Mouse (Mus musculus): ENCODE measurements around the gene Exosc6. TPM values are rescaled to one million over a fixed set of nuclear protein-coding genes. Genes with fewer than 3 reads are reported as not detected.
A peak's percentile ranks its signal among the peaks of the same experiment; 100 is the strongest.
"Not testable (repeated sequence)": the region's sequence is repeated elsewhere in the genome, so short reads cannot be mapped to it uniquely, and the experiment has no call there.

The Exosc6 gene
- polyA plus RNA-seq, 1 experiment: 11.4 TPM

- Histone ChIP-seq H3K79me3 (ENCODE audit: low read depth) (no peaks in the 10 kb centered on the region), H3K79me2 (ENCODE audit: control insufficient read depth, insufficient read depth) (no peaks in the 10 kb centered on the region), H3ac (ENCODE audit: control insufficient read depth, insufficient read length, low read depth) (no peak overlapping the region), H3K4me3 (ENCODE audit: insufficient read depth, poor library complexity, severe bottlenecking) (no peak overlapping the region), H3K36me3 (ENCODE audit: control insufficient read depth, insufficient read depth) (no peaks in the 10 kb centered on the region), H3K27me3 (ENCODE audit: control insufficient read depth, insufficient read depth, insufficient read length) (peaks cover 2% of the 10 kb centered on the region)
- TF ChIP-seq USF1 (IDR thresholded peaks at IDR 0.05; ENCODE audit: low read depth): no peak
Observed at GRCm38 (mm10) chr8:111066308-111066707, 10.2 kb downstream of the Exosc6 start.

GRCm38 (mm10) chr8:111067439-111067838 lies 11.3 kb downstream of the Exosc6 start:
- TF ChIP-seq FOSL1 (IDR thresholded peaks at IDR 0.05; ENCODE audit: insufficient read depth, low read length, poor library complexity, severe bottlenecking) (no peak), USF1 (IDR thresholded peaks at IDR 0.05; ENCODE audit: low read depth) (no peak), MAX (IDR thresholded peaks at IDR 0.05) (no peak), MYOG (IDR thresholded peaks at IDR 0.05; ENCODE audit: control insufficient read depth, extremely low read depth, insufficient read length) (no peak), MYOD1 (IDR thresholded peaks at IDR 0.05; ENCODE audit: control insufficient read depth, insufficient read length, low read depth) (no peak), CTCF (IDR thresholded peaks at IDR 0.05; ENCODE audit: control insufficient read depth, insufficient read depth, insufficient read length) (no peak), CEBPB (IDR thresholded peaks at IDR 0.05; ENCODE audit: low read depth) (no peak)
- Histone ChIP-seq H3K36me3 (ENCODE audit: control insufficient read depth, insufficient read depth) (no peaks in the 10 kb centered on the region), H3ac (ENCODE audit: control insufficient read depth, insufficient read length, low read depth) (no peak overlapping the region), H3K79me2 (ENCODE audit: control insufficient read depth, insufficient read depth) (no peaks in the 10 kb centered on the region), H3K27me3 (ENCODE audit: control insufficient read depth, insufficient read depth, insufficient read length) (peaks cover 5% of the 10 kb centered on the region), H3K79me3 (ENCODE audit: low read depth) (no peaks in the 10 kb centered on the region), H3K4me3 (ENCODE audit: insufficient read depth, poor library complexity, severe bottlenecking) (no peak overlapping the region)

- not testable (repeated sequence) for H3K36me3 ChIP-seq (ENCODE audit: control insufficient read depth, insufficient read depth); H3K79me2 ChIP-seq (ENCODE audit: control insufficient read depth, insufficient read depth); H3K79me3 ChIP-seq (ENCODE audit: low read depth); H3K4me3 ChIP-seq (ENCODE audit: insufficient read depth, poor library complexity, severe bottlenecking); H3ac ChIP-seq (ENCODE audit: control insufficient read depth, insufficient read length, low read depth); H3K27me3 ChIP-seq (ENCODE audit: control insufficient read depth, insufficient read depth, insufficient read length)
Observed at GRCm38 (mm10) chr8:111068660-111069059, 12.5 kb downstream of the Exosc6 start.

- Histone ChIP-seq H3K79me2 (ENCODE audit: control insufficient read depth, insufficient read depth) (no peaks in the 10 kb centered on the region), H3K79me3 (ENCODE audit: low read depth) (no peaks in the 10 kb centered on the region), H3K27me3 (ENCODE audit: control insufficient read depth, insufficient read depth, insufficient read length) (peaks cover 14% of the 10 kb centered on the region), H3K36me3 (ENCODE audit: control insufficient read depth, insufficient read depth) (no peaks in the 10 kb centered on the region), H3K4me3 (ENCODE audit: insufficient read depth, poor library complexity, severe bottlenecking) (no peak overlapping the region), H3ac (ENCODE audit: control insufficient read depth, insufficient read length, low read depth) (no peak overlapping the region)
- no peak for TF ChIP-seq USF1 (IDR thresholded peaks at IDR 0.05; ENCODE audit: low read depth)
- no peak for TF ChIP-seq CEBPB (IDR thresholded peaks at IDR 0.05; ENCODE audit: low read depth)
- TF ChIP-seq CTCF (IDR thresholded peaks at IDR 0.05; ENCODE audit: control insufficient read depth, insufficient read depth, insufficient read length): no peak
- TF ChIP-seq MYOG (IDR thresholded peaks at IDR 0.05; ENCODE audit: control insufficient read depth, extremely low read depth, insufficient read length): no peak
- no peak for TF ChIP-seq MAX (IDR thresholded peaks at IDR 0.05)
- TF ChIP-seq MYOD1 (IDR thresholded peaks at IDR 0.05; ENCODE audit: control insufficient read depth, insufficient read length, low read depth): no peak
- TF ChIP-seq FOSL1 (IDR thresholded peaks at IDR 0.05; ENCODE audit: insufficient read depth, low read length, poor library complexity, severe bottlenecking): no peak
Observed at GRCm38 (mm10) chr8:111075926-111076325, 19.8 kb downstream of the Exosc6 start.

- TF ChIP-seq MYOG (IDR thresholded peaks at IDR 0.05; ENCODE audit: control insufficient read depth, extremely low read depth, insufficient read length) (no peak), FOSL1 (IDR thresholded peaks at IDR 0.05; ENCODE audit: insufficient read depth, low read length, poor library complexity, severe bottlenecking) (no peak), CTCF (IDR thresholded peaks at IDR 0.05; ENCODE audit: control insufficient read depth, insufficient read depth, insufficient read length) (no peak), USF1 (IDR thresholded peaks at IDR 0.05; ENCODE audit: low read depth) (no peak), CEBPB (IDR thresholded peaks at IDR 0.05; ENCODE audit: low read depth) (no peak), MAX (IDR thresholded peaks at IDR 0.05) (no peak), MYOD1 (IDR thresholded peaks at IDR 0.05; ENCODE audit: control insufficient read depth, insufficient read length, low read depth) (no peak)
- Histone ChIP-seq H3K27me3 (ENCODE audit: control insufficient read depth, insufficient read depth, insufficient read length) (peaks cover 9% of the 10 kb centered on the region), H3K36me3 (ENCODE audit: control insufficient read depth, insufficient read depth) (no peaks in the 10 kb centered on the region), H3K79me2 (ENCODE audit: control insufficient read depth, insufficient read depth) (no peaks in the 10 kb centered on the region), H3ac (ENCODE audit: control insufficient read depth, insufficient read length, low read depth) (no peak overlapping the region), H3K79me3 (ENCODE audit: low read depth) (no peaks in the 10 kb centered on the region), H3K4me3 (ENCODE audit: insufficient read depth, poor library complexity, severe bottlenecking) (no peak overlapping the region)
Observed at GRCm38 (mm10) chr8:111079461-111079860, 23.3 kb downstream of the Exosc6 start.

- no peaks in the 10 kb centered on the region for H3K36me3 ChIP-seq (ENCODE audit: control insufficient read depth, insufficient read depth)
- H3K4me3 ChIP-seq (ENCODE audit: insufficient read depth, poor library complexity, severe bottlenecking): no peak overlapping the region
- peaks cover 8% of the 10 kb centered on the region for H3K27me3 ChIP-seq (ENCODE audit: control insufficient read depth, insufficient read depth, insufficient read length)
- no peaks in the 10 kb centered on the region for H3K79me2 ChIP-seq (ENCODE audit: control insufficient read depth, insufficient read depth)
- no peak overlapping the region for H3ac ChIP-seq (ENCODE audit: control insufficient read depth, insufficient read length, low read depth)
- TF ChIP-seq MYOG (IDR thresholded peaks at IDR 0.05; ENCODE audit: control insufficient read depth, extremely low read depth, insufficient read length) (no peak), CTCF (IDR thresholded peaks at IDR 0.05; ENCODE audit: control insufficient read depth, insufficient read depth, insufficient read length) (peak; percentile 7)
- H3K79me3 ChIP-seq (ENCODE audit: low read depth): no peaks in the 10 kb centered on the region
Observed at GRCm38 (mm10) chr8:111079861-111080271, 23.7 kb downstream of the Exosc6 start.
